Mouse (Mus musculus) 416B (cell line): ENCODE results near the gene Rbbp5.
"Not testable (repeated sequence)": the region's sequence is repeated elsewhere in the genome, so short reads cannot be mapped to it uniquely, and the experiment has no call there.

ENCODE experiments used
- DNase-seq: peaks from one replicate; pipeline ENCODE4 v3.0.0; 2011; ENCODE audit warnings: low read depth

Gene Rbbp5

DNA sequence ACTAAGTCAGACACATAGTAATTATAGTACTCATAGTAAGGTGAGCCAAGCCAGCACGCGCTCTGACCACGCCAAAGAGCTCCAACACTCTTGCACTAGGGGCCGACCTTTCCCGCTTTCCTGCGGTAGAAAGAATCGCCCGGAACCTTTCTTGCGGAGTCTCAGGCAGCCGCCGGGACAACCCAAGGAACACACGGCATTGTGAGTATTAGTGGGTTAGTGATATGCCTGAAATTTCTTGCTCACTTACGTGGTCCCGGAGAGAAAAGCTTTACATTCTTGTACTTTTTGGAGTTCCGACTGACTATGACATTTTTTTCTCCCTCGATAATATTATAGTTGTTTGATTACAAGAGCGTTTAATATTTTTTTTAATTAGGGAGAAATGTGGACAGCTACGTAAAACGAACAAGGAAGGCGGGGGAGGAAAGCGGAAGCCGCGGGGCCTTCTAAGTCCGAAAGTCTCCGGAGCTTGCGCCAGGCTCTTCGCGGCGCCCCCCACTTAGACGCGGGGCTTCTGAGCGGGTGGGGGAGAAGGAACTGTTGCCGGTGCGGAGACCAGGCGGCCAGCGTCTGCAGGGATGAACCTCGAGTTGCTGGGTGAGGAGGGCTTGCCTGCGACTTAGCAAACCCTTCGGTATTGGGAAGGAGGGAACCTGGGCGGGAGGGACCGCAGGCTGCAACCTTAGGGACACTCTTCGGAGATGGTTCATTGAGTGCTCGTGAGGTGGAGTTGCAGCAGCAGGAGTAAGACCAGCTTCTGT lies at the start of gene Rbbp5:
Gene Rbbp5 (plus strand): TSS at position 438 of the 764 bp plus-strand sequence.
- peak; percentile 95 for DNase-seq

DNA sequence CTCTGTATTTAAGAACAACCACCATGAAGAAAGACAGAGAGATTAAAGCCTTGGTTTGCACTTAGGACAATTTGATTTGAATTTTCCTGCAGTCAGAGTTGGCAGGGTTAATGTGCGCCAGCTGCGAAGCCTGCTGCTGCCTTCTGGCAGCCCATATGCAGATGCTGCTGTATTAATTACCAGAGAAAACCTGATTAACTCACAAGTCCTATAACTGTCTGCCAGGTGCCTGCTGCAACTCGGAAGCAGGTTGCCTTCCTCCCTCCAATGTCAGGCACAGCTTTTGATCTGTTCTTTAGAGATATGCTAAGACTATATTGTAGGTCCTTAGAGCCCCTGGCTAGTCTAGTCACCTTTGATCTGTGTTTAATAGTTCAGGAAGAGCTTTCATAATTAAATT lies 46.3 kb upstream of the Rbbp5 start:
- no peak for DNase-seq

DNA sequence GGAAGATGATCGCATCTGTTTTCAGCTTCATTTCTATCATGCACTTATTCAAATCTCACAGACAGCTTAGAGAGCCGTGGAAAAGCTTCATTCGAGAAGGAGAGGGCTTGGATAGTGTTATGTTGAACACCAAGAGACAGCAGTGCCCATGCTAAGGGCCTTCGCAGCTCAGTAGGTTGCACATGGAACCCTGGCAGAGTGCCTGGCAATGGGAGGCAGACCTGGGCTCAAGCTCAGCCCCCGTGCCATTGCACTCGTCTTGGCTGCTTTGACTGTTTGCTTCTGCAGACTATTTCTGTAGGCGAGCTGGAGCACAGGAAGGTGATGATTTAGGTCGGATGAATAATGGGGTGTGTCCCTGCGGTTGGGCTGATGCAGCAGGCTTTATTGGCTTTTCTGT lies 45.4 kb upstream of the Rbbp5 start:
- no peak for DNase-seq

DNA sequence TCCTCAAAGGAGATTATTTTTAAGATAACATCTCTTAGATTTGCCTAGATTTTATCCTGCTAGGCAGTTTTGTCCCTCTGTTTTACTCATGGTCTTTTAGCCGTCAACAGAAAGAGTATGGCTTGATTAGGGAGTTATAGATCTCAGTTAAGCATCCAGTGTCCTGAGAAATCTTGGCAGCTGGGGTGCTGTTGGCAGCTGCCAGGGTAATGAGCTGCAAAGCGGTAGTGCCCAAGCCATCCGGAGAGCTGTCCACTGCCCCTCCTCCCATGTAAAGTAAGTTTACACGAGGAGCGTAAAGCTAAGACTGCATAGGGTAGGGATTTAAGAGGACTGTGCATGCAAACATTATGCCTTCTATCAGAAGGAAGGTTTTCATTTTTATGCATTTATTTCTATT lies 43.8 kb upstream of the Rbbp5 start:
- DNase-seq: no peak

DNA sequence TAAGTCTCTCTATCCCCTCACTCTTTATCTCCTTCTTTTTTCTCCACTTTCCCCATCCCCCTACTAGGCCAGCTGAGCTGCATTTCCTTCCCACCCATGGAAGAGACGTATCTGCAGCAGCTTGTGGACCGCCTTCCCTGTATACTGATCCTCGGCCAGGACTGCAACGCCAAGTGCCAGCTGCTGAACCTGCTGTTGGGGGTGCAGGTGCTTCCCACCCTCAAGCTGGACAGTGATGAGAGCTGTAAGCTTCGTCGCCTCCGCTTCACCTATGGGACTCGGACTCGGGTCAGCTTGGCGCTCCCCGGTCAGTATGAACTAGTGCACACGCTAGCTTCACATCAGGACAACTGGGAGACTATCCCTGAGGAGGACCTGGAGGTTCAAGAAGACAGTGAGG lies 43.1 kb upstream of the Rbbp5 start:
- DNase-seq: no peak

DNA sequence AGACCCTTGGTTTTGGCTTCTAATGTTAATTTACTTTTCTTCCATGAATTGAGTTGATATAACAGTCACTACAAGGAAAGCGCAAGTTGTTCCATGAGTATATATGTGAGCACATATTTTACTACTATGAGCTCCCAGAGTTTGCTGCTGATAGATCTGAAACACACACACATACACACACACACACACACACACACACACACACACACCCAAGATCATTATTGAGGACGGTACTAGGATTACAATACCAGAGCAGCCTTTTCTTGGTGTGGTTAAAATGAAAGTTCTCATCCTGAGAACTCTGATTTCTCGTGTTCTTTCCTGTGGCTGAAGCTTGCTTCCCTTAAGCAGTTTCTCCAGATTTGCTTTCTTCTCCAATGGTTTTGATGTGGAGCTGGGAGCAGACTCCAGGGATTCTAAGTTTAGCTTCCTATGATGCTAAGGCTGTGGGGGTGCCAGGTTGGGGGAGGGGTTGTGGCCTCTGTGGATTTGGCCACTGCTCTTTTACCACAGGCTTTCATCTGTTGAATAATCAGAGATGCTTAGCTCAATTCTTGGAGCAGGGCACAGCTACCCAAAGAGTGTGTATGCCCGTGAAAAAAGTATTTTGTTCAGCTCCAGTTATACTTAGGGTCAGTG lies 40.7 kb upstream of the Rbbp5 start:
- no peak for DNase-seq

DNA sequence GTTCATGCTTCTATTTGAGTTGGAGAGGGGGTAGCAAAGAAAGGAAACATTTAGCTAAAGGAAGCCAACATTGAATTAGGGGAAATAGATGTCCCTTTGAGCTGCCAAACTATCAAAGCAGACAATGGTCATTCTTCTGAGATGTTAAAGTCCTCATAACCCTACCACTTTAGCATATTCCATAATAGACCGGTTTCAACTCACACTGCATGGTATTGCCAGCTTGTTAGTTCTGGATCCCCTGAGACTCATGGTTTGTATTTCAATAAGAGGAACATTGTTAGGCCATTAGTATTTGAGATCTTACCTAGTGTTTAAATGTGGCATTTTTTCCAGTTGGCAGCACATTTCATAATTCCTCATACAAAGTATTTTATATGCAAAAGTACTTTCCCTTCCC lies 40.2 kb upstream of the Rbbp5 start:
- DNase-seq: no peak

DNA sequence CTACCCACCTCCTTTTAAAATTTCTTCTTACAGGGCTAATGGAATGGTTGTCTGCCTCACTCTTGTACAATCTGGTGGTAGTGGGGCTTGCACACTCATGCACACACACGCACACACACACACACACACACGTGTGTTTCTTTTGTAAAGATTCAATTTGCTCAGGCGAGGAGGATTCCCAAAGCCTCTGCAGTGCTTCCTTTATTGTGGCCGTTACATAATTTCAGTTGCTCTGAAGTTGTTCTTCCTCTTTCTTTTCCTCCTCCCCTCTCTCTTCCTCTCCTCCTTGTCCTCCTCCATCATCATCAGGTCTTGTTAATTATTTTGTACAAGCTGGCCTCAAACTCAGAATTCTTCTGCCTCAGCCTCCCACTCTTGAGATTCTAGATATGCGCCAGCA lies 39.8 kb upstream of the Rbbp5 start:
- no peak for DNase-seq

DNA sequence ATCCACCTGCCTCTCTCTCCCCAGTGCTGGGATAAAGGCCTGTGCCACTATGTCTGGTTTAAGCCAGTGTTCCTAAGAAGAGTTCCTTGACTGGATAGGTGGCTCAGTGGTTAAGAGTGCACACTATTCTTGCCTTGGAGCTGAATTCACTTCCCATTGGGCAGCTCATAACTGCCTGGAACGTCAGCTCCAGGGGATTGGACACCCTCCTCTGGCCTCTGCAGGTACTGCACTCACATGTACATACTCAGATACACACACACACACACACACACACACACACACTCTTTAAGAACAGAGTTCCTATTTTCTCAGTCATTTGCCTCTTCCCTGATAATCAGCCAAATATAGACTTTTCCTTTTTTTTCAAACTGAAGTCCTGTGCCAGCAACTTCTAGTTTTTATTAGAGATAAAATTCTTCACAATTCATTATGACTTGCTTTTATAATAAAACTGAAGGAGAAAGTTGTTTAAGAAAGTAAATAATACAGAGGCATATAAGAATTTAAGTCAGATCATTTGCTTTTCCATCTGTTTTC lies 36.2 kb upstream of the Rbbp5 start:
- DNase-seq: no peak

DNA sequence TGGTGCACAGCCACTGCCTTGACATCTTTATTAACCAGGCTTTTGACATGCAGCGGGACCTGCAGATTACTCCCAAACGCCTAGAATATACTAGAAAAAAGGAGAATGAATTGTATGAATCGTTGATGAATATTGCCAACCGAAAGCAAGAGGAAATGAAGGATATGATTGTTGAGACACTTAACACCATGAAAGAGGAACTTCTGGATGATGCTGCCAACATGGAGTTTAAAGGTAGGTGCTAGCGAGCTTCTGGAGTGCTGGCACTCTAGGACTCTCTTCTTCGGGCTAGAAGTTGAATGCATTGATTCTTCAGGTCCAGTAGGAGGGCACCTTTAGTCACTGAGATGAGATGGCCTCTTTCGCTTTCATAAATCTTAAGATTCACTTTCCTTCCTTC lies 27.4 kb upstream of the Rbbp5 start:
- no peak for DNase-seq

DNA sequence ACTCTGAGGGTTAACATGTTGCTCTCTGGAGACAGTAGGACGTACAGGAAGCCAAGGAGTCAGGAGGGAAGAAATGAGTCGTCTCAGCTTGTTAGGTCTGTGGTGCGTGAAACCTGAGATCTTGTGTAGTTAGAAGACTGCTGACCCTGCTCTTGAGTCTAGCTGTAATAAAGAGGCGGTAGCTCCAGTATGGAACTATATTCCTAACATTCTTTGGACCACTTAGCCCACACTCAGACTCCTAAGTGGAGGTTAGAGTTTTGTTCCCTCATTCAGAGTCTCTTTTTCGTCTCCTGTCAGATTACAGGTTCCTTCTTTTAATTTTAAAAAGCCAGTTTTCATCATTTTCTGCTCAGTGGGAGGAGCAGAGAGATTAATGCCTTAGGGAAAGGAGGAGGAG lies 12.5 kb upstream of the Rbbp5 start:
- DNase-seq: peak; percentile 29

DNA sequence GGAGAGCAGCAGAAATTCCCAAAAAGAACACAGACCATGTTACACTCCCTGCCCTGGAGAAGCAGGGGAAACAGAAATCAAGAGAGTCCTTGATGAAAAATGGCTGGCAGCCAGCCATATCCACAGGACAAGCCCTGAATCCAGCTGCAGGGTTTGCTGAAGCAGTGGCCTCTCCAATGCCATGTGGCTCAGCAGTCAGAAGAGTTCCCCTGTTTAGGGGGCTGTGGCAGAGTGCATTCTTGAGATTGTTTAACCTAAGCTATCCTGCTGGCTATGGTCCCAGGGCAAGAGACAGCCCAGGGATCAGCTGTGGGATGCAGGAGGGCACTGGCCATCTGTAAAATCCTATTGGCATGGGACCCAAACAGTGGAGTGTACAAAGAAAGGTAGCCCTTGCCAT lies 8.2 kb upstream of the Rbbp5 start:
- no peak for DNase-seq

DNA sequence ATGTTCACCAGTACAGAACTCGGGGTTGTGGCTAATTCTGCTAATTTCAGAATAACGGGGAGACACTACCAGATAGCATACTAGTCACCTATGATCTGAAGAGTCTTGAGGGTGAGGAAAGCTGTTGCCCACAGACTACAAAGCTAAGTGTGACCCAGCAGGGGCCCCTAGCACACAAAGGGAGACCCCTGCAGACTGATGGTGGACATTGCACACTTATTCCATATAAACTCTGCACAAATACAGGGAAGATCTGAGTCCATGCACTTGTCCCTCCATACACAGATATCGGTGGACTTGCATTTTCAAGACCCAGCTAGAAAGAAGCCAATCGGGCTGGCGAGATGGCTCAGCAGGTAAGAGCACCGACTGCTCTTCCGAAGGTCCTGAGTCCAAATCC lies 7.6 kb upstream of the Rbbp5 start:
- DNase-seq: peak; percentile 21

DNA sequence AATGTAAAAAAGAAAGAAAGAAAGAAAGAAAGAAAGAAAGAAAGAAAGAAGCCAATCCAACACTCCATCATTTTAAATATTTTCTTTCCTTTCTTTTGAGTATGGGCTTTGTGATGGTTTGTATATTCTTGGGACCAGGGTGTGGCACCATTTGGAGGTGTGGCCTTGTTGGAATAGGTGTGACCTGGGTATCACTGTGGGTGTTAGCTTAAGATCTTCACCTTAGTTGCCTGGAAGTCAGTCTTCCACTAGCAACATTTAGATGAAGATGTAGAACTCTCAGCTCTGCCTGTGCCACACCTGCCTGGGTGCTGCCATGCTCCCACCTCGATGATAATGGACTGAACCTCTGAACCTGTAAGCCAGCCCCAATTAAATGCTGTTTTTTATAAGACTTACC lies 7.1 kb upstream of the Rbbp5 start:
- DNase-seq: not testable (repeated sequence)

DNA sequence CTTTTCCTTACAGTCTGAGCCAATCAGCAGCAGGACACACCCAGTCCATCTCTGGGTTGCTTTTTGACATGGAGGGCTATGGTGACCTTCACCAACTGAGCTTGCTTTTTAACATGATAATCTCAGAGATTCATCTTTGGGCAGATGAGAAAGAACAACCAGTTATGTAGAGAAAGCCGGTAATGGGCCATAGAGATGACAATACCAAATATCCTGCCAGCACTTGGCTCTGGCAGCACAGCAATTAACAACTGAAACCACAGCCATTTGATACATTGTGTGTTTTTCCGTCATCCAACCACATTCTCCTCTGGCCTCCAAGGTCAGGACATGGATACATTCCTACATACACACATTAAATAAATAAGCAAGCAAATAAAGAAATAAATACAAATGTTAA lies 6.1 kb upstream of the Rbbp5 start:
- no peak for DNase-seq

DNA sequence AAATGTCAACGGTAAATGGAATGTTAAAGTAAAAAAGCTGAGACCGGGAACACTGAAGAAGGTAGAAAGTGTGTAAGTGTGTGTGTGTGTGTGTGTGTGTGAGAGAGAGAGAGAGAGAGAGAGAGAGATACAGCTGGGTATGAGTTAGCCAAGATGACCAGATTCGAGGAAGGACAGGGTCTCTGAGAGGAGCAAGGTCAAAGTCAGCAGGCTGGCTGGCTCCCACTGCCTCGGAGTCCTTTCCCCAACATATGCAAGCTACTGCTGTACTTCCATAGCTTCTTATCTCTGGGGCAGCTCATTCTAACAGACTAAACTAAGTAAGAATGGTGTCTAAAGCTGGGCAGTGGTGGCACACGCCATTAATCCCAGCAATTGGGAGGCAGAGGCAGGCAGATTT lies 5.7 kb upstream of the Rbbp5 start:
- no peak for DNase-seq

DNA sequence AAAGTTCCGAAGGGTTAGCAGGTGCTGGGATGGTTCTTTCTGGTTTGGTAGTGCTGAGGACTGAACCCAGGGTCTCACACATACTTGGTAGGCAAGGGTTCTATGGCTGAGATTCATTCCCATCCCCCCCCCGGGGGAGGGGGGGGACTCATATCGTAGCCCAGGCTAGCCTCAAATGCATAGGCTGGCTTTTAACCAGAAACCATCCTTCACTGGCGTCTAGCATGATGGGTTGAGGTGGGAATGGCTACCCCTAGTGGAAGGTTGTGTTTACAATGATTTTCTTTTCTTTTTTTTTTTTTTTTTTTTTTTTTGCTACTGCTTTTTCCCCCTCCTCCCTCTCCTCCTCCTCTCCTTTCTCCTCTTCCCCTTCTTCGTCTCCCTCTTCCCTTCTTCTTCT lies 4.6 kb upstream of the Rbbp5 start:
- DNase-seq: peak; percentile 56

DNA sequence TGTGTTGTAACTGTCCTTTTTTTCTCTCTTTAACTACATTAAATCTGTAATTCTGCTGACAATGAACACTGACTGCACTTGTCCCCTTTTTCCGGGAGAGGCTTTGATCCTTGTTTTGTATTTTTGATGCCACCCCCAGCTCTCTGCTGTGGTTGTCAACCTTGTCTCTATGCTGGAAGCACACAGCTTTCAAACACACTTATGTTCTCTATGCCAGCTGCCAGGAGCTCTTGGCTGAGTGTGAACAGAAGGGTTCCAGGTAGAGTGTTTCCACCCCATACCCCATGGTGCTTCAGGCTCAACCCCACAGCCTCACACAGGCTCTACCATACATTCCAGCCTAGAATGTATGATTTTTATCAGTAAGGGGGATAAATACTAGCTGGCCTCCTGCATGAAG lies 2.7 kb upstream of the Rbbp5 start:
- DNase-seq: no peak

DNA sequence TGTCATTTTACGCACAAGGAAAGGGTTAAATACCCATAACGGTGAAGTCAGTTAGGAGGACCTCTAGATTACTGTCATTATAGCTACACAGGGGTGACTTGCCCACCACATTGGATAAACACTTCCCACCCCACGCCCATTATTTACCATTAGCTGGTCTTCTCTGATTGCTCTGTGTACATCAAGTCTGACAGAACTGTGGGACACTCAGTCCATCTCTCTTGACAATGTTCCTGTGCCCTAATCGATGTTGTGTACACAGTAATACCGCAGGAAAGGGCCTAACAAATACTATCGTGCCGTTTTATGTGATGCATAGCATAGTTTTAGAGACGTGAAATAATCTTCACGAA lies 614 bp upstream of the Rbbp5 start:
- DNase-seq: no peak

DNA sequence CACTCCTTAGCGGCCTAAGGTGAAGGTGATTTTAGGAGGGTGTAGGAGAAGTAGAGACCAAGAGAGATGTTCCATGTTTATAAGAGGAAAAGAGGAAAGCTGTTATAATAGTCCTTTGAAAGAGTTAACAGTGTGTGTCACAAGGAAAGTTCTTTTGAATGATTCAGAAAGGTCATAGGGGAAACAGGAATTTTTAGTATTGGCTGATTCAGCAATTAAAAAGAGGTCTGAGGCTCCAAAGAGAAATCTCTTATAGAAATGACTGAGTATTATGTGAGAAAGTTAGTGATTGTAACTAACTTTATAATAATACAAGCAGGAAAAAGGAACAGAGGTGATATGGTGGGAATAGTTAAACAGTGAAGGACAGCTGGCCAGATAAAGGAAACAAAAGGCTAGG lies 2.3 kb downstream of the Rbbp5 start:
- DNase-seq: no peak

DNA sequence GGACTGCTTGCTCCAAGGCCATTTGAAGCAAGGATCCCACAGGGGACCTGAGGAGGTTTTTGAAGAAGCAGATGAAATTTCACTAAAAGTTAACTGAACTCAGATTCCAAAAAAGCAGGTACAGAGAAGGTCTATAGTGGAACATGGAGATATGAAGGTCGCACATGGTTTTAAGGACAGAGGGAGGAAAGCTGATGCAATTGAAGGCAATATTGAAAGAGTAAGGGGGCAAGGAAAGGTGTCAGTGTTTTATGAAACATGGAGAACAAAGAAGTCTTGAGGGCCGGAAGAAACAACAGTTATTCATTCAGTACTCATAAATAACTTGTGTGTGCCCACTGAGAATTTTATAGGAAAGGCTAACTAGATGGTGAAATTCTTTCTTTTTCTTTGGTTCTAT lies 4.5 kb downstream of the Rbbp5 start:
- peak; percentile 17 for DNase-seq

DNA sequence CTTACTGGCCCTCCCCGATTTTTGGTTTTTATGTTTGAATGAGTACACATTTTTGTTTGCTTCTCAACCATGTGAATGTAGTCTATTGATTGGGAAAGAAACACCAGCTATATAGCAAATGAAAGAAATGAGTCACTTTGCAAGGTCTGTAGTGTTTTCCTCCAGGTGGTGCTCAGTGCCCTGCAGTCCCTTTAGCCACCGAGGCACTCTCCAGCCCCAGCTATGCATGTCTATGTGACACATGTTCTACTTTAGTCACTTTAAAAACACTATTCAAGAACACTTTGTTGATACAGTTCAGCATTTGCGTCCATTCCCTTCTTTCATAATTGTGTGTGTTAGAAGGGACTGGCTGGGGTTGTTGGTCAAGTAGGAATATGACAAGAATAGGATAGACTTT lies 6.1 kb downstream of the Rbbp5 start:
- no peak for DNase-seq

DNA sequence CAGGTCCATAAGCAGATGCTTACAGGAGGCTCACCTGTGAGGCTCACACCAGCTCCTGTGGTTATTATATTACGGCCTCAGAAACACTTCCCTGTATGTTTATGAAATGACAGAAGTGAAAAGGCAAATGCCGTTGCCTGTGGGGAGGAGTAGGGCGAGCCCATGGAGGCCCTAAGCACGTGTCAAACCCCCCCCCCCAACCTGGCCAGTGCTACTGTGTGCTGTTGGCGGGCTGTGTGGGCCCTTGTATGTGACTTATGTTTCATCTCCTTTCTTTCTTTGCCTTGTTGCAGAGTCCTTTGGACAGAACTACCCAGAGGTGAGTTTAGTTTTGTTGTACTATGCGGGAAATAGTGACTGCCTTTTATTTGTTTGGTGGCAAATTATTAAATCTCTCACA lies 6.6 kb downstream of the Rbbp5 start:
- no peak for DNase-seq

DNA sequence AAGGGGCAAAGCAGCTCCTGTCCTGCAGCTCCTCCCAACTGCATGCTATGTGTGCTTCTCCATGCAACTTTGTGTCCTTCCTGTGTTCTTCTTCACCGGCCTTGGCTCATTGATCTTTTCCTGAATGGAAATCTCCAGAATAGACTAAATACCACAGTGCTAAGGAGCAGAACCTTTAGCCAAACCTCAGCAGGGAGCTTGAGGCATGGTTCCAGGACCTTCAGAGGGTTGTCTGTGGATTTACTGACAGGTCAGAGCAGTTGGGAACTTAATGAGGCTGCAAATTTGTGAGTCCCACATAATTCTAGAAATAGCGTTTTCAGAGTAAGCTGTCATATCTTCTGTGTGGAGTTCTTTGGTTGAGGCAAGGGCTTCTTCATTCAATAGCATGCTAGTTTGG lies 23.4 kb downstream of the Rbbp5 start:
- no peak for DNase-seq
